Mouse (Mus musculus) 3T3-L1 (cell line): ENCODE measurements at regions not wholly inside any gene's neighbourhood (a gene's known extent, or its start where the extent isn't known, plus 50 kb on each side); places are given as distances from the start of the nearest gene placed in this dataset.

Source experiments
- DNase-seq: peaks from one replicate; pipeline ENCODE4 v3.0.0-alpha.2; 2015; ENCODE audit warnings: low read depth, low spot score

GRCm38 (mm10) chr2:64181336-64181735 is 83.5 kb upstream of the Fign start:
- peak; percentile 60 for DNase-seq

GRCm38 (mm10) chr2:64164398-64164797 is 66.6 kb upstream of the Fign start:
- DNase-seq, result no peak
